Mouse (Mus musculus): Measurements from ENCODE around the gene Tlx1. TPM values are rescaled to one million over a fixed set of nuclear protein-coding genes. Genes with fewer than 3 reads are reported as not detected.
A peak's percentile ranks its signal among the peaks of the same experiment; 100 is the strongest.

Gene Tlx1
- polyA plus RNA-seq, 1 experiment from 2014 or later: 1.2 TPM

DNA sequence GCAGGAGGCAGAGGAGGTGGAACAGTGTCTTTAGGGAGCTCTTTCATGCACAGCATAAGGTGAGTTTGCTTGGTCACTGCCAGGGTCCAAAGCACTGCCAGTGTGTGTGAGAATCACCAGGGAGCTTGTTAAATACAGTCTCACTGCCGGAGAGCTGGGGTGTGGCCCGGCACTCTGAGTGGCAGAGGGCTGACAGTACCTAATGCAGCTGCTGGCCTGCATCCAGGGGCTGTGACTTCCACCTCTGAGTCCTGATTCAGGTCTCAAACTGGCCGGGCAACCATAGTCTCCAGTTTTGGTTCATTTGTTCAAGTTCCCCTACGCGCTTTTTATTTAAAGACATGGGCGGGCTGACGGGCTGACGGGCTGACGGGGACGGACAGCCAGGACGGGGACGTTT lies 12.4 kb downstream of the Tlx1 start:
- no peak for ATAC-seq
- Histone ChIP-seq H3K9ac (ENCODE audit: low read depth, low read length) (no peak overlapping the region), H3K36me3 (ENCODE audit: control insufficient read depth, insufficient read depth, low read length) (no peaks in the 10 kb centered on the region), H3K4me3 (ENCODE audit: low read length) (no peak overlapping the region), H3K4me1 (ENCODE audit: control insufficient read depth, insufficient read depth, low read depth, low read length) (no peaks in the 10 kb centered on the region), H3K27ac (ENCODE audit: low read depth, low read length) (no peak overlapping the region), H3K9me3 (ENCODE audit: control insufficient read depth, low read length) (no peaks in the 10 kb centered on the region), H3K4me2 (ENCODE audit: low read length) (no peak overlapping the region), H3K27me3 (replicated peaks; ENCODE audit: control insufficient read depth, insufficient read depth, low read length) (peaks cover 85% of the 10 kb centered on the region)
- WGBS: 6% methylated on average over 12 of the region's 12 CpGs

DNA sequence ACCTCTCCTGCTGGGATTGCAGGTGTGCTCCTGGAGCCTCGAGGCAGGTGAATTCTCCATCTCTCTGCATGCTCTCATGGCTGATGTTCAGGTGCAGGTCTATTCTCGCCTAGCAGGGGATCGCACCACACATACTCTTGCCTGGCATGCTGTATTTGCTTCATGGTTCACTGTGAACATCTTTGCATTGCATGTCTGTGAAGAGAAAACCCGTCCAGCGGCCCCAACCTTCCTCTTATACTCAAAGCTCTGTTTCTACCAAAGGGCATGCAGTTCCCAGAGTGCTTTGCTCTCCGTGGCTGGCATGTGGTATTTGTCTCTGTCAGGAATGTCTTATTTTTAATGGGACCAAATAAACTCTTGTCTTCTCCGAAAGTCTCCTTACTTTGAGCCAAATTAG lies 20.0 kb downstream of the Tlx1 start:
- no peaks in the 10 kb centered on the region for H3K36me3 ChIP-seq (ENCODE audit: control insufficient read depth, insufficient read depth, low read length)
- H3K4me2 ChIP-seq (ENCODE audit: low read length): no peak overlapping the region
- H3K27me3 ChIP-seq (replicated peaks; ENCODE audit: control insufficient read depth, insufficient read depth, low read length): peaks cover 34% of the 10 kb centered on the region
- no peak for ATAC-seq
- H3K27ac ChIP-seq (ENCODE audit: low read depth, low read length): no peak overlapping the region
- 79% methylated on average over 7 of the region's 7 CpGs for WGBS
- H3K9ac ChIP-seq (ENCODE audit: low read depth, low read length): no peak overlapping the region
- H3K4me3 ChIP-seq (ENCODE audit: low read length): no peak overlapping the region
- peaks cover 5% of the 10 kb centered on the region; the same call in 1 of the 2 replicates for H3K9me3 ChIP-seq (ENCODE audit: control insufficient read depth, low read length)
- no peaks in the 10 kb centered on the region for H3K4me1 ChIP-seq (ENCODE audit: control insufficient read depth, insufficient read depth, low read depth, low read length)

DNA sequence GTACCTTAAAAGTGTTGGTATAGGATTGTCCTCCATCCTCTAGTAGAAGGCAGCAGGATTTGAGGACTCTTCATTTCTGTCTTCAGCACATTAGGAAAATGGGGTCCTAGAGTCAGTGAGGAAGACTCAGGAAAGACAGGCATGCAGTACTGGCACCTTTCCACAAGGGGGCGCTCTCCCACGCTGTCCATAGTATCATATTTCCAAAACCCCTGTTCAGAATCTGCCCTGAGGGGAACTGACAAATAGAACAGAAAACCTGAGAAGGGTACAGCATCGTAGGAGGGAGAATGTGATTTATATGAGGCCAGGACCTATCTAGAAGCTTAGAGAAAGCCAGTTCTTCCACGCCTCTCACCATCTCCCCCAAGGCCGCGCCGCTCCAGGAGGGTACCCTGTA lies 24.3 kb downstream of the Tlx1 start:
- Histone ChIP-seq H3K9ac (ENCODE audit: low read depth, low read length) (no peak overlapping the region), H3K4me2 (ENCODE audit: low read length) (no peak overlapping the region), H3K36me3 (ENCODE audit: control insufficient read depth, insufficient read depth, low read length) (no peaks in the 10 kb centered on the region), H3K27ac (ENCODE audit: low read depth, low read length) (no peak overlapping the region), H3K27me3 (replicated peaks; ENCODE audit: control insufficient read depth, insufficient read depth, low read length) (peaks cover 12% of the 10 kb centered on the region), H3K4me1 (ENCODE audit: control insufficient read depth, insufficient read depth, low read depth, low read length) (0 out of 2 replicates have a peak, but pooled peaks cover 2% of the 10 kb centered on the region), H3K4me3 (ENCODE audit: low read length) (no peak overlapping the region), H3K9me3 (ENCODE audit: control insufficient read depth, low read length) (peaks cover 5% of the 10 kb centered on the region; the same call in 1 of the 2 replicates)
- 59% methylated on average over 7 of the region's 7 CpGs for WGBS
- ATAC-seq: no peak

DNA sequence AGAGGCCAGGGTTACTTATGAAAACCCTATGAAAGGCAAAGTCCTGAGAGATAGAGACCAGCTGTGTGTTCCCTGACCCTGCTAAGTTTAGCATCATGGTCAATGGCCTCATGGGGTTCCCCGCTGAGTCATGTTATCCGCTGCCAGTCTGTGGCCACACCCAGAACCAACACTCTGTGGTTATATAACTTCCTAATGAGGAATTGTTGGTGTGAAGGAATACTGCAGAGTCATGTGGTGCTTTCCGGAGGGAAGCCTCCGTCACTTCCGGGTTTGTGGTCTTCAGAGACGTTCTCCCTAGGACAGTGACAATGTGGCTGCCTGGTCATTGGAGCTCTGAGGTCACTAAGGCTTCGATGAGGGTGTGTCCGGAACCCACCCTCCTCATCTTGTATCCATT lies 25.8 kb downstream of the Tlx1 start:
- H3K27me3 ChIP-seq (replicated peaks; ENCODE audit: control insufficient read depth, insufficient read depth, low read length): peaks cover 8% of the 10 kb centered on the region; the same call in 1 of the 2 replicates
- no peak for ATAC-seq
- no peak overlapping the region for H3K27ac ChIP-seq (ENCODE audit: low read depth, low read length)
- no peaks in the 10 kb centered on the region for H3K36me3 ChIP-seq (ENCODE audit: control insufficient read depth, insufficient read depth, low read length)
- H3K4me3 ChIP-seq (ENCODE audit: low read length): no peak overlapping the region
- H3K9me3 ChIP-seq (ENCODE audit: control insufficient read depth, low read length): peaks cover 5% of the 10 kb centered on the region; the same call in 1 of the 2 replicates
- H3K4me1 ChIP-seq (ENCODE audit: control insufficient read depth, insufficient read depth, low read depth, low read length): 0 out of 2 replicates have a peak, but pooled peaks cover 2% of the 10 kb centered on the region
- H3K4me2 ChIP-seq (ENCODE audit: low read length): no peak overlapping the region
- no peak overlapping the region for H3K9ac ChIP-seq (ENCODE audit: low read depth, low read length)
- WGBS: 76% methylated on average over 8 of the region's 8 CpGs

DNA sequence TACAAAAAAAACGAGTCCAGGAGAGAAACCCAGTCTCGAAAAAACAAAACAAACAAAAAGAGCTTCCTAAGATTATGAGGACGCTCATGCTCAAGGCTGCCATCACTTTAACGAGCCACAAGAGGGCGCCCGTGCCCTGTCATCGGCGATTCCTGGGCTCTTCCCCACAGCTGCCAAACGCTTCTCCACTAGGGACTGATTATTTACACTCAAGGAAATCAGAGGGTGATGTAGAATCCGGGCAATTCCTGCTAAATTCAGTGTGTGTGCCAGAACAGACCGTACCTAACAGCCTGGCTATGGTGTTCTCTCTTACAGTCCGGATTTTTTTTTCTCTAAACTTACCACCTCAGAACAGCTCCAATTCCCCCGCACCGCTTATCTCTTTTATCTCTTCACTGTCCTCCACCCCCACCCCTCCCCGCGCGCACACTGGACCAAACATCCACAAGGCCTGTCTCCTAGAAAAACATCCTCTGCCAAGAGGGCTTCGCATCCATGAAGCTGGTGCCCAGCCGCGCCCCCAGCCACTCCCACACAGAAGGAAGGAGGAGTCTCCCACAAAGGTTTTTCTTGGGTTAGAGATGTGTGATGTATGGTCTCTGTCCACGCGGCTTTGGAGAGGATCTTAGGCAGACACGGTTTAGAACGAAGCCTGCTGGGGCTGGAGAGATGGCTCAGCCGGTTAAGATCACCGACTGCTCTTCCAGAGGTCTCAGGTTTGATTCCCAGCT lies 26.7 kb downstream of the Tlx1 start:
- no peak overlapping the region; the same call in 1 of the 2 replicates for H3K27ac ChIP-seq (ENCODE audit: low read depth, low read length)
- H3K4me1 ChIP-seq (ENCODE audit: control insufficient read depth, insufficient read depth, low read depth, low read length): 0 out of 2 replicates have a peak, but pooled peaks cover 2% of the 10 kb centered on the region
- peaks cover 5% of the 10 kb centered on the region; the same call in 1 of the 2 replicates for H3K9me3 ChIP-seq (ENCODE audit: control insufficient read depth, low read length)
- H3K4me3 ChIP-seq (ENCODE audit: low read length): peak overlapping the region; percentile 8; the same call in 1 of the 2 replicates
- H3K4me2 ChIP-seq (ENCODE audit: low read length): peak overlapping the region; percentile 43
- H3K36me3 ChIP-seq (ENCODE audit: control insufficient read depth, insufficient read depth, low read length): no peaks in the 10 kb centered on the region
- H3K9ac ChIP-seq (ENCODE audit: low read depth, low read length): no peak overlapping the region
- ATAC-seq: peak; percentile 58
- WGBS: 16% methylated on average over 26 of the region's 26 CpGs
- H3K27me3 ChIP-seq (replicated peaks; ENCODE audit: control insufficient read depth, insufficient read depth, low read length): peaks cover 8% of the 10 kb centered on the region; the same call in 1 of the 2 replicates

DNA sequence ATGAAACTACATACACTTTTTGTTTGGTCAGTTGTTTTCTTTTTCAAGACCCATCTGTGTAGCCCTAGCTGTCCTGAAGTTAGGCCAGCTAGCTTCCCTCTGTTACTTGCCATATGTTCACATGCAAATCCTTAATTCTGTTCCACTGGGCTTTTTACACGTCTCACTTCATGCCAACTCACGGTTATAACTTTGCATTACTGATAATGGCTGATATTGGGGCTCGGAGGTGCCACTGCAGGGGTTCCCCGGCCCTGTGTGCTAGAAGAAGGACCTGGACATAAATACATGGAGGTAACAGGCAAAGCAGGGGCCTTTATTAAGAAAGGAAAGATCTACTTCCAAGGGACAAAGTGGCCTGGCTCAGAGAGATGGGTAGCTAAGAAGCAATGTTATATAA lies 29.0 kb downstream of the Tlx1 start:
- no peak for ATAC-seq
- WGBS: 66% methylated on average over 4 of the region's 4 CpGs
- H3K27ac ChIP-seq (ENCODE audit: low read depth, low read length): no peak overlapping the region
- no peaks in the 10 kb centered on the region for H3K36me3 ChIP-seq (ENCODE audit: control insufficient read depth, insufficient read depth, low read length)
- H3K4me2 ChIP-seq (ENCODE audit: low read length): no peak overlapping the region
- no peak overlapping the region for H3K4me3 ChIP-seq (ENCODE audit: low read length)
- H3K9ac ChIP-seq (ENCODE audit: low read depth, low read length): no peak overlapping the region
- H3K4me1 ChIP-seq (ENCODE audit: control insufficient read depth, insufficient read depth, low read depth, low read length): 0 out of 2 replicates have a peak, but pooled peaks cover 2% of the 10 kb centered on the region
- no peaks in the 10 kb centered on the region for H3K9me3 ChIP-seq (ENCODE audit: control insufficient read depth, low read length)
- peaks cover 3% of the 10 kb centered on the region; the same call in 1 of the 2 replicates for H3K27me3 ChIP-seq (replicated peaks; ENCODE audit: control insufficient read depth, insufficient read depth, low read length)

DNA sequence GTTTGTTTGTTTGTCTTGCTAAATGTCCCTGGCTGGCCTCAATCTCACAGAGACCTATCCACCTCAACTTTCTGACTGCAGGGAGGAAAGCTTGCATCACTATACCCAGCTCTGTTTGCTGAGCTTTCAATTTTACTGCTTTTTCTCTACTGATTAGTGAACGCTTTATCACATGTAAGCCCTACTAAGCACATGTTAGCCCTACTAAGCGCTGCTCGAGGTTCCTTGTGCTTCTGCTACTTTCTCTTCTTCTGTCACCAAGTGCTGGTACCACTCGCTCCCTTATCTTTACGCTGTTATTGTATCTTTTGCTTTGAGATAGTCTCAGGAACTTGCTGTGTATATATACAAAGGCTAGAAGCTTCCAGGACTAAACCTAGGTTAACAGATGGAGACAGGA lies 30.0 kb downstream of the Tlx1 start:
- H3K36me3 ChIP-seq (ENCODE audit: control insufficient read depth, insufficient read depth, low read length): no peaks in the 10 kb centered on the region

DNA sequence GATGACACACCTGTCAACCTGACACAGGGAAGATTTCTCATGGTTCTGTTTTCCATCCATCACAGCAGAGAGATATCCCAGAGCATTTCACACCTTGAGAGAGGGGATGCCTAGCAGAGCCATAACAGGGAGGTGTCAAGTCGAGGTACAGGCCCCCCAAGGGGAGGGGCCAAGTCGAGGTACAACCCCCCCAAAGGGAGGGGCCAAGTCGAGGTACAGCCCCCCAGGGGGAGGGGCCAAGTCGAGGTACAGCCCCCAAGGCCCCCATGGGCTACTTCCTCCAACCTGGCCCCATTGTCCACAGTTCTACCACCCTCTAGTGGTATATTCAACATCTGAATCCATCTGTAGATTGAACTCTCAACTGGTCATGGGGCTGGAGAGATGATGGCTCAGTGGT lies 44.2 kb downstream of the Tlx1 start:
- no peaks in the 10 kb centered on the region for H3K4me1 ChIP-seq (ENCODE audit: control insufficient read depth, insufficient read depth, low read depth, low read length)
- no peak overlapping the region for H3K4me3 ChIP-seq (ENCODE audit: low read length)
- no peaks in the 10 kb centered on the region for H3K36me3 ChIP-seq (ENCODE audit: control insufficient read depth, insufficient read depth, low read length)
- no peaks in the 10 kb centered on the region for H3K27me3 ChIP-seq (replicated peaks; ENCODE audit: control insufficient read depth, insufficient read depth, low read length)
- ATAC-seq: no peak
- H3K27ac ChIP-seq (ENCODE audit: low read depth, low read length): no peak overlapping the region
- H3K9ac ChIP-seq (ENCODE audit: low read depth, low read length): no peak overlapping the region
- WGBS: 49% methylated on average over 4 of the region's 4 CpGs
- H3K4me2 ChIP-seq (ENCODE audit: low read length): no peak overlapping the region
- no peaks in the 10 kb centered on the region for H3K9me3 ChIP-seq (ENCODE audit: control insufficient read depth, low read length)

More for the DNA sequence above, 30.0 kb downstream of the Tlx1 start:
- Histone ChIP-seq H3K4me1 (ENCODE audit: control insufficient read depth, insufficient read depth, low read depth, low read length) (0 out of 2 replicates have a peak, but pooled peaks cover 2% of the 10 kb centered on the region), H3K9ac (ENCODE audit: low read depth, low read length) (no peak overlapping the region), H3K27ac (ENCODE audit: low read depth, low read length) (no peak overlapping the region), H3K9me3 (ENCODE audit: control insufficient read depth, low read length) (no peaks in the 10 kb centered on the region), H3K4me2 (ENCODE audit: low read length) (no peak overlapping the region), H3K27me3 (replicated peaks; ENCODE audit: control insufficient read depth, insufficient read depth, low read length) (peaks cover 3% of the 10 kb centered on the region; the same call in 1 of the 2 replicates), H3K4me3 (ENCODE audit: low read length) (no peak overlapping the region)
- WGBS: 92% methylated on average over 5 of the region's 5 CpGs
- ATAC-seq: no peak

DNA sequence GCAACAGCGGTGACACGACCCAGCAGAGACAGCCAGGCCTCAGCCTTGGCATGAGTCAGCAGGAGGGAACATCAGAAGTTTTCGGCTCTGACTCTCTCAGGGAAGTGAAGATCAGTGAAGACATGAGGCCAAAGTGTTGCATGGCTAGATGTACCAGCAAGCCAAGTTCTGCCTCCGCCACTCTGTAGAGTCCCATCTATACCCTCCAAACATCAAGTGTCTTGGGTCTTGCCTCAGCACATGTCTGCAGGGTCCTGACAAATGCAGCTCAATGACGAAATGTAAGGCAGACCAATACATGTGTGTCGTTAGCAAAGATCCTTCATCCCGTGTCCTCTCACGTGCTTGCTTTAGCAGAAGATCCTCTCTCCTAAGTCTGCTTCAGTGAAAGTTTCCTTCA lies 46.5 kb downstream of the Tlx1 start:
- WGBS: 89% methylated on average over 8 of the region's 8 CpGs

More for the DNA sequence above, 46.5 kb downstream of the Tlx1 start:
- H3K4me3 ChIP-seq (ENCODE audit: low read length): no peak overlapping the region
- H3K27me3 ChIP-seq (replicated peaks; ENCODE audit: control insufficient read depth, insufficient read depth, low read length): no peaks in the 10 kb centered on the region
- no peaks in the 10 kb centered on the region for H3K4me1 ChIP-seq (ENCODE audit: control insufficient read depth, insufficient read depth, low read depth, low read length)
- H3K9me3 ChIP-seq (ENCODE audit: control insufficient read depth, low read length): no peaks in the 10 kb centered on the region
- H3K36me3 ChIP-seq (ENCODE audit: control insufficient read depth, insufficient read depth, low read length): no peaks in the 10 kb centered on the region
- no peak overlapping the region for H3K4me2 ChIP-seq (ENCODE audit: low read length)
- no peak overlapping the region for H3K9ac ChIP-seq (ENCODE audit: low read depth, low read length)
- no peak overlapping the region for H3K27ac ChIP-seq (ENCODE audit: low read depth, low read length)
- no peak for ATAC-seq
